Mouse (Mus musculus): ENCODE measurements around the gene Mgme1. TPM values are rescaled to one million over a fixed set of nuclear protein-coding genes. Genes with fewer than 3 reads are reported as not detected.

The Mgme1 gene
- total and polyA plus RNA-seq, 2 experiments from 2014 or later, result 4.4 to 6.5 TPM

GRCm38 (mm10) chr2:144231115-144231514, 39.3 kb upstream of the Mgme1 start:
- Histone ChIP-seq H3K27me3 (ENCODE audit: insufficient read depth, low read length) (no peaks in the 10 kb centered on the region), H3K27ac (no peak overlapping the region), H3K9ac (replicated peaks; ENCODE audit: low read length) (no peak overlapping the region), H3K4me1 (ENCODE audit: insufficient read depth, low read length) (no peaks in the 10 kb centered on the region), H3K9me3 (ENCODE audit: low read length) (no peaks in the 10 kb centered on the region), H3K36me3 (ENCODE audit: insufficient read depth, low read length) (no peaks in the 10 kb centered on the region), H3K4me2 (ENCODE audit: low read depth, low read length) (no peak overlapping the region), H3K4me3 (ENCODE audit: low read length) (no peak overlapping the region)
- TF ChIP-seq CTCF (IDR thresholded peaks at IDR 0.05; ENCODE audit: low read depth), result no peak
- ATAC-seq (no peak), DNase-seq (ENCODE audit: low spot score) (no peak)
- WGBS, result 81% methylated on average over 5 of the region's 5 CpGs

GRCm38 (mm10) chr2:144233534-144233933, 36.9 kb upstream of the Mgme1 start:
- Histone ChIP-seq H3K27ac (no peak overlapping the region), H3K4me2 (ENCODE audit: low read depth, low read length) (no peak overlapping the region), H3K4me3 (ENCODE audit: low read length) (no peak overlapping the region), H3K36me3 (ENCODE audit: insufficient read depth, low read length) (no peaks in the 10 kb centered on the region), H3K9me3 (ENCODE audit: low read length) (no peaks in the 10 kb centered on the region), H3K27me3 (ENCODE audit: insufficient read depth, low read length) (no peaks in the 10 kb centered on the region), H3K9ac (replicated peaks; ENCODE audit: low read length) (no peak overlapping the region), H3K4me1 (ENCODE audit: insufficient read depth, low read length) (no peaks in the 10 kb centered on the region)
- 52% methylated on average over 3 of the region's 3 CpGs for WGBS
- no peak for DNase-seq (ENCODE audit: low spot score)
- no peak for TF ChIP-seq CTCF (IDR thresholded peaks at IDR 0.05; ENCODE audit: low read depth)
- ATAC-seq, result no peak

GRCm38 (mm10) chr2:144235776-144236175, 34.7 kb upstream of the Mgme1 start:
- Histone ChIP-seq H3K9ac (replicated peaks; ENCODE audit: low read length) (no peak overlapping the region), H3K4me3 (ENCODE audit: low read length) (no peak overlapping the region), H3K4me2 (ENCODE audit: low read depth, low read length) (no peak overlapping the region), H3K9me3 (ENCODE audit: low read length) (no peaks in the 10 kb centered on the region), H3K27me3 (ENCODE audit: insufficient read depth, low read length) (no peaks in the 10 kb centered on the region), H3K36me3 (ENCODE audit: insufficient read depth, low read length) (no peaks in the 10 kb centered on the region), H3K27ac (no peak overlapping the region), H3K4me1 (ENCODE audit: insufficient read depth, low read length) (no peaks in the 10 kb centered on the region)
- DNase-seq (ENCODE audit: low spot score), result no peak
- ATAC-seq, result no peak
- 67% methylated on average over 3 of the region's 3 CpGs for WGBS
- no peak for TF ChIP-seq CTCF (IDR thresholded peaks at IDR 0.05; ENCODE audit: low read depth)

- H3K27me3 ChIP-seq (ENCODE audit: insufficient read depth, low read length), result no peaks in the 10 kb centered on the region
- no peaks in the 10 kb centered on the region for H3K36me3 ChIP-seq (ENCODE audit: insufficient read depth, low read length)
- DNase-seq (ENCODE audit: low spot score) (no peak), ATAC-seq (peak; percentile 47; the same call in 1 of the 2 replicates)
- no peak overlapping the region for H3K9ac ChIP-seq (replicated peaks; ENCODE audit: low read length)
- H3K4me2 ChIP-seq (ENCODE audit: low read depth, low read length), result no peak overlapping the region
- 58% methylated on average over 9 of the region's 9 CpGs for WGBS
- no peak for TF ChIP-seq CTCF (IDR thresholded peaks at IDR 0.05; ENCODE audit: low read depth)
- no peaks in the 10 kb centered on the region for H3K4me1 ChIP-seq (ENCODE audit: insufficient read depth, low read length)
- no peaks in the 10 kb centered on the region for H3K9me3 ChIP-seq (ENCODE audit: low read length)
- no peak overlapping the region for H3K4me3 ChIP-seq (ENCODE audit: low read length)
- H3K27ac ChIP-seq, result no peak overlapping the region
Measured at GRCm38 (mm10) chr2:144236791-144237584, 33.5 kb upstream of the Mgme1 start.

- Histone ChIP-seq H3K4me1 (ENCODE audit: insufficient read depth, low read length) (no peaks in the 10 kb centered on the region), H3K4me2 (ENCODE audit: low read depth, low read length) (no peak overlapping the region), H3K9me3 (ENCODE audit: low read length) (no peaks in the 10 kb centered on the region), H3K4me3 (ENCODE audit: low read length) (no peak overlapping the region), H3K9ac (replicated peaks; ENCODE audit: low read length) (no peak overlapping the region), H3K27me3 (ENCODE audit: insufficient read depth, low read length) (no peaks in the 10 kb centered on the region), H3K36me3 (ENCODE audit: insufficient read depth, low read length) (no peaks in the 10 kb centered on the region), H3K27ac (no peak overlapping the region)
- DNase-seq (ENCODE audit: low spot score), result no peak
- ATAC-seq, result no peak
- no peak for TF ChIP-seq CTCF (IDR thresholded peaks at IDR 0.05; ENCODE audit: low read depth)
- WGBS, result 72% methylated on average over 6 of the region's 6 CpGs
Measured at GRCm38 (mm10) chr2:144238341-144238740, 32.1 kb upstream of the Mgme1 start.

GRCm38 (mm10) chr2:144239318-144239717, 31.1 kb upstream of the Mgme1 start:
- TF ChIP-seq CTCF (IDR thresholded peaks at IDR 0.05; ENCODE audit: low read depth), result no peak
- no peaks in the 10 kb centered on the region for H3K9me3 ChIP-seq (ENCODE audit: low read length)
- H3K27me3 ChIP-seq (ENCODE audit: insufficient read depth, low read length), result no peaks in the 10 kb centered on the region
- ATAC-seq, result no peak
- DNase-seq (ENCODE audit: low spot score), result no peak
- H3K4me1 ChIP-seq (ENCODE audit: insufficient read depth, low read length), result no peaks in the 10 kb centered on the region
- no peak overlapping the region for H3K4me2 ChIP-seq (ENCODE audit: low read depth, low read length)
- H3K4me3 ChIP-seq (ENCODE audit: low read length), result no peak overlapping the region
- H3K36me3 ChIP-seq (ENCODE audit: insufficient read depth, low read length), result no peaks in the 10 kb centered on the region
- WGBS, result 69% methylated on average over 2 of the region's 2 CpGs
- no peak overlapping the region for H3K9ac ChIP-seq (replicated peaks; ENCODE audit: low read length)
- H3K27ac ChIP-seq, result no peak overlapping the region

Measured in hindbrain, postnatal 0 days (tissue).